Comparison of ENCODE assay signal across 28 mouse cellular contexts in the genomic region with DNA sequence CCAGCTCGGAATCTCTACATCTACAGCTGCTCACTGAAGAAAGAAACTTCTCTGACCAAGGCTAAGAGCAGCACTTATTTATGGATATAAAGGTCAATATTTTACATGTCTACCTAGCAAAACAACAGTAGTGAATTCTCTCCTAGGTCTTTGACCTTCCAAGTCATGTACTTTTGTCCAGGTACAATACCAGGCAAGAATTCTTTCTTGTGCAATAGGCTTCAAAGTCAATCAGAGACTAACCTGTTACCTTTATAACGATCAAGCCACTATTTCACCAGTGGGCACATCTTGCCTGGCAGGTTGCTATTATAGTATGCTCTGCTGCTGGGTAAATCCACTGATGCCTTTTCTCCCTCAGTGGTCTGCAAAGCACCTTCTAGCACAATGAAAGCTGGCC.
"Had no signal": no experiment of that assay in that cellular context is flagged by ENCODE, and none has a peak within 500 bp of the region (broad histone marks: within the 10 kb centered on the region; RNA-seq: fewer than 3 reads in every experiment).

No protein-coding gene starts in this region.

- H3K4me1 ChIP-seq: embryonic facial prominence, embryonic 10.5 days; embryonic facial prominence, embryonic 12.5 days; embryonic facial prominence, embryonic 13.5 days; embryonic facial prominence, embryonic 15.5 days; forebrain, embryonic 10.5 days; forebrain, embryonic 12.5 days; forebrain, embryonic 13.5 days; forebrain, embryonic 15.5 days had no signal

- ATAC-seq: forebrain, embryonic 13.5 days; forebrain, embryonic 14.5 days; forebrain, embryonic 15.5 days; forebrain, embryonic 16.5 days; forebrain, postnatal 0 days had no signal

- H3K27me3 ChIP-seq: embryonic facial prominence, embryonic 12.5 days; embryonic facial prominence, embryonic 13.5 days; embryonic facial prominence, embryonic 15.5 days; forebrain, embryonic 12.5 days; forebrain, embryonic 13.5 days; forebrain, embryonic 15.5 days had no signal

- H3K27ac ChIP-seq: embryonic facial prominence, embryonic 10.5 days; embryonic facial prominence, embryonic 12.5 days; embryonic facial prominence, embryonic 13.5 days; embryonic facial prominence, embryonic 15.5 days; forebrain, embryonic 10.5 days; forebrain, embryonic 12.5 days; forebrain, embryonic 13.5 days; forebrain, embryonic 15.5 days; gastrocnemius, adult 2 months had no signal

- DNase-seq: cerebellum, adult 18-20 months; cerebellum, adult 2 months; cerebellum, adult 8-10 months; cerebellum, adult 9-10 months; cerebellum, adult 9-11 months; cerebellum, postnatal 10 days; cerebellum, postnatal 14 days; cerebellum, postnatal 25 days; cerebellum, postnatal 36 days; embryo, embryonic 11 days; forebrain, postnatal 0 days; gastrocnemius, adult 2 months; gastrocnemius, postnatal 10 days; gastrocnemius, postnatal 14 days; gastrocnemius, postnatal 25 days; gastrocnemius, postnatal 36 days; heart, adult 18-20 months had no signal

- H3K36me3 ChIP-seq: embryonic facial prominence, embryonic 10.5 days; embryonic facial prominence, embryonic 12.5 days; embryonic facial prominence, embryonic 13.5 days; embryonic facial prominence, embryonic 15.5 days; forebrain, embryonic 10.5 days; forebrain, embryonic 12.5 days; forebrain, embryonic 15.5 days had no signal

- H3K9ac ChIP-seq: embryonic facial prominence, embryonic 12.5 days; embryonic facial prominence, embryonic 13.5 days; embryonic facial prominence, embryonic 15.5 days; forebrain, embryonic 12.5 days; forebrain, embryonic 13.5 days; forebrain, embryonic 15.5 days; forebrain, postnatal 0 days had no signal

- H3K4me3 ChIP-seq: embryonic facial prominence, embryonic 10.5 days; embryonic facial prominence, embryonic 12.5 days; embryonic facial prominence, embryonic 13.5 days; embryonic facial prominence, embryonic 15.5 days; erythroblast, embryonic 14.5 days; forebrain, embryonic 10.5 days; forebrain, embryonic 12.5 days; forebrain, embryonic 13.5 days; forebrain, embryonic 15.5 days; gastrocnemius, adult 2 months had no signal

- H3K4me2 ChIP-seq: embryonic facial prominence, embryonic 12.5 days; embryonic facial prominence, embryonic 13.5 days; embryonic facial prominence, embryonic 15.5 days; forebrain, embryonic 12.5 days; forebrain, embryonic 13.5 days; forebrain, embryonic 15.5 days had no signal

- H3K9me3 ChIP-seq: embryonic facial prominence, embryonic 10.5 days; embryonic facial prominence, embryonic 12.5 days; embryonic facial prominence, embryonic 13.5 days; embryonic facial prominence, embryonic 15.5 days; forebrain, embryonic 10.5 days; forebrain, embryonic 12.5 days; forebrain, embryonic 13.5 days; forebrain, embryonic 15.5 days had no signal
